Mouse (Mus musculus) adipocyte (in vitro differentiated cells): ENCODE measurements around the gene Fam160a1.

ENCODE experiments used
- DNase-seq: peaks from one replicate; pipeline ENCODE4 v3.0.0-alpha.2; 2016; ENCODE audit warnings: low spot score

Gene Fam160a1

DNA sequence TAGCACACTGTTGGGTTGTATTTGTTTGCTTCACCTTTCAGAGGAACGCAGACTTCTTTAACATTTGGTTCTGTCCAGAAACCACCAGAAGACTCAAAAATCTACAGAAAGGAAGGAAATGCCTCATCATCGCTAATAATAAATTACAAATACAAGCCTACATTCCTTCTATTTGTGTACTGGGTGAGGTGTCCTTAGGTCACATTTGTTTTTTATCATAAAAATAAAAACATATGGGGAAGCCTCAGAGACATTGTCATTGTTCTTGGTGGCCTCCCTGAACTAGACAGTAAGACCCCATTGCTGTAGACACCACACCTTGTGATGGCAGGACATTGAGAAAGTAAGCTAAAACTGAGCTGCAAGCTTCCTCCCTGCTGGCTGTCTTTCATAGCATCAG lies at the start of gene Fam160a1:
Gene Fam160a1, minus strand, starts transcription at position 101 of the 400 bp plus-strand sequence.
- DNase-seq = no peak

DNA sequence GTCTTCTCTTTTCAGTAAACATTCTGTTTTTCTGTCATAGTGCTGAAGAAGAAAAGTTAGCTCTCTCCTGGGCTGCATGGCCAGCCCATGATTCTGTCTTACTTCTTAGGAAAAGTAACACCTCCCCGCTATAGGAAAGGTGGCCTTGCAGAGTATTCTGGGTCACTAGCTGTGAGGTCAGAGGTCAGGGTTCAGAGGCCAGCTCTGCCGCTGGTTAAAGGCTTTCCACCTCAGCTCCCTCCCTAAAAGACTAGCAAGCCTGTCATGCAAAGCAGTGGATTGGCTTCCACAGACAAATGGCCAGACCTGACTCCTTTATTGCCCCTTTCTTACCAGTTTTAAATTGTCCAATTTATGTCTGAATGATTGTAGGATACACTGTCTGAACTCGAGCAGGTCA lies 46.9 kb upstream of the Fam160a1 start:
- DNase-seq = no peak

DNA sequence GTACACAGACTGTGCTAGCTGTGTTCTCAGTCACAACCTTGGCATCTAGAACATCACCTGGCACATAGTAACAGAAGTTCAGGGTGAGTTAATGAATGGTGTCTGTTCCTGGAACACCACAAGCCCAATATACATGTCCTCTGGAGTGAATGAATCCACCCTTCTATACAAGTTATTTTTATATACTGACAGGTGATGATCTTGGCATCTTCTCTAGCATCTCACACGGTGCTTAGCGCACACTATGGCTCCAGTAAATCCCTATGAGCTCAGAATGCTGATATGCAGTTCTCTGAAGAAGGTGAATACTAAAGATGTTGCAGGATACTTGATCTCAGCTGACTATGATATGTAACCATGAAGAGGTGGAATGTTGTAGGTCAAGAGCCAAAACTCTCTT lies 45.8 kb upstream of the Fam160a1 start:
- no peak for DNase-seq

DNA sequence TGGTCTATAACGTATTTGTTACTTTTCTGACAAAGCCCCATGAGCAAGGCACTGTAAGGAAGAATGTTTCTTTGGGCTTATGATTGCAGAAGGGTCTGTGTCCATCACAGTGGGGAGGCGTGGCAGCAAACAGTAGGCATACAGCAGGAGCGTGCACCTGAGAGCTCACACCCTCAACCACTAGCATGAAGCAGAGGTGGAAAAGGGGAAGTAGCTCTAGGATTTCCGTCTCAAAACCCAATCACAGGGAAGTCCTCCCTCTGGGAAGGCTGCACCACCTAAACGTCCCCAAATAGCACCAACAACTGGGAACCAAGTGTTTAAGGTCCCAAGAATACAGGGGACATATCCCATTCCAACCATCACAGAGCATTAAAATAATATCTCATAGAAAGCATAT lies 43.9 kb upstream of the Fam160a1 start:
- no peak for DNase-seq

DNA sequence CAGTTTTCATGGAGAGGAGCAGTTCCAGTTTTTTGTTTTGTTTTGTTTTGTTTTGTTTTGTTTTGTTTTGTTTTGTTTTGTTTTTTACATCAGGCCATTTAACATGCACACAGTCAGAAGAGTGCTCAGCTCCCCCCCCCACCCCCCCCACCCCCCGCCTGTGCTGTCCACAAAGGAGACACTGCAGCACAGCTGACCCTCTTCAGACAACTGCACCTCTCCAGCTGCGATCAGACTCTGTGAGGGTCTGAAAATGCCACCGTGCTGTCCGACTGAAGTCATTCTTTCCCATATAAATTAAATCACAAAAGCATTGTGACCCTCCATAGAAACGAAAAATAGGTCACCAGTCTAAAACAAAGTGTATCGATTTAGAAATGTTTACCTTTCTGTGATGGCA lies 42.2 kb upstream of the Fam160a1 start:
- DNase-seq = no peak

DNA sequence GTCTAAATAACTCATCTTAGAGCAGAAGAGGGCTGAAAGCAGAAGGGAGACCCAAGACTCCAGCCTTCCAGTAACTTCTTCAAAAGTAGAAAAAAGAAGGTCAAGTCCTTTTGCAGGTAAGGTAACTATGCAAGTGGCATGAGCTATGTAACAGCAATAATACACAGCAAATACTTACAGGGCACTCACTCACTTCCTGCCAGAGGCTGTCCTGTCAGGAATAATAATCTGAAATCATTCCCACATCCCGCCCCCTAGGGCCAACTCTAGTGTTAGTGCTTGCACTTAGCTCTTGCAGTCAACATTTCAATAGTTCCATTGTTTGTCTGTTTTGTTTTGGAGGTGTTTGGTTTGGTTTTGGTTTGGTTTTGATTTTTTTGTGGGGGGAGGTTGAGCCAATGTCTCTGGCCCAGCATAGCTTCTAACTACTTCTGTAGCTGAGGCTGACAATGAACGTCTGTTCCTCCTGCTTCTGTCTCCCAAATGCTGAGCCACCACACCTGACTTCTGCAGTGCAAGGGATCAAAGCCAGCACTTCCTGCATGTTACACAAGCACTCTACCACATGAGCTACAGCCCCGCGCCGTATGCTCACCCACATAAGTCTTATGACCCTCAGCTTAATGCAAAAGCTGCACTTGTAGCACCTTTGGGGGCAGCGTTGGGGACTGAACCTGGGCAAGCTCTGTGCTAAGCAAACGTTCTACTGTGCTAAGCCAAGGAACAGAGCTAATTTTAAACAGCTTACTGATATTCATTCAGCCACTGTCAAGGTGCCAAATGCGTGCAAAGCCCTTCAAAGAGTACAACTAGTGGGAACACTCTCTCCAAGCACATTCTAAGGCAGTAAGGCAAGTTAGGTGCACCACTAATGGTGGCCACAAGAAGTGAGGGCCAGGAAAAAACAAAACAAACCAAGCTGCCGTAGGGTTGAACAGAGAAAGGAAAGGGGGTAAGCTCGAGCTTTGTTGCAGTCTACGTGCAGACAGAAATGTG lies 41.3 kb upstream of the Fam160a1 start:
- no peak for DNase-seq

DNA sequence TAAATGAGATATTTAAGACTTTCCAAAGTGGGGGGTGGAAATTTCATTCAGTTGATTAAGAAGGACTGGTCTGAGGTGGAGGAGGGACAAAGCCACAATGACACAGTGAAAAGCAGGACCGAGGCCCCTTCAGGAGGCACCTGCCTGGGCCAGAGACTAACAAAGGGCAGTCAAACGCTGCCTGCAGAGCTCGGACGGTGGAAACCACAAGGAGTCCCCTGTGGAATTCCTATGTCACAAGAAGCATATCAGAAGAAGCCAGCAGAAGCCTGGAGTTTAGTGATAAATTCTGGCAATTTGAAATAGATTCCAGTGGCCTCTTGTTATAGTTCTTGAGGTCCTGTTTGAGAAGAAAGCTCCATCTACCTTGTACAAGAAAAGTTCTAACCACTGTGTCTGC lies 40.0 kb upstream of the Fam160a1 start:
- DNase-seq = no peak

DNA sequence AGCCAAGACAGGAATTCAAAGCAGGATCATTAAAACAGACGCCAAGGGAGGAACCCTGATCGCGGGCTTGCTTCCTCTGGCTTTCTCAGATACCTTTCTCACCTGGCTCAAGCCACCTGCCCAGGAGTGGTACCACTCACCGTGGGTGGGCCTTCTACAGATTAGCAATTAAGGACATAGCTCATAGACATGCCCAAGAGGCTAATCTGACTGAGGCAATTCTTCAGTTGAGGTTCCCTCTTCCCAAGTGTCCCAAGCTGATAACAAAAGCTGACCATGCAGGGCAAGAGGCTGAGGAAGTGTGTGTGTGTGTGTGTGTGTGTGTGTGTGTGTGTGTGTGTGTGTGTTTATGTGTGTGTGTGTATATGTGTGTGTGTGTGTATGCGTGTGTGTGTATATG lies 38.9 kb upstream of the Fam160a1 start:
- no peak for DNase-seq

DNA sequence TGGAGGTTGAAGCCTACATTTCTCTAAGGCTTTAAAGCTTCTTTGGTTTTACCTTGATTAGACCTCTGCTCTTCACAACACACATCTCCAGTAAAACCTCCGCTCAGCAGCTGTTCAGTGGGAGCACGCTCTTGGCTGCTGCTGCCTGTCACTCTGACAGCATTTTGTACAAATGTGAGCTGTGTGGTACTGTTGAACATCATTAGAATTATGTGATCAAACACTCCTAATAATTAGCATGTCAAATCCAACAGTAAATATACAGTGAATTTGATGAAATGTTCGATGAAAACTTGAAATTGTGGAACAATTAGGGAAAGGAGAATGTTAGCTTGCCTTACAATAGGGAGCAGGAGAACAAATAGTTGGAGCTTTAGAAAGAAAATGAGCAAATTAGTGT lies 38.0 kb upstream of the Fam160a1 start:
- DNase-seq = no peak

DNA sequence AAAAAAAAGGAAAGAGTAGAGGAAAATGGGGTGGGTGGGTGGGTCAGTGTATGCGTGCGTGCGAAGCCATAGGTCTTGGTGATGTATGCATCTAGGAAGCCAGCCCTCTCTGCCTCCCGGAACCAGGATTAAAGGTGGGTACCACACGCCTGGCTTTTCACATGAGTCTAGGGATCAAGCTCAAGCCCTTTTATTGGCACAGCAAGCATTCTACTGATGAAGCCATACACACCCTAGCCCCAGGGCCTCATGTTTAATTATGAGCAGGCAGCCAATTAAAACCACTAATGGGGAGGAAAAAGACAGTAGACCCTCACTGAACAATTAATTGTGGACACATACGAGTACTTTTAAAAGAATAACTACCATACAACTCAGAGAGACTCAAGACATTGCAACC lies 37.1 kb upstream of the Fam160a1 start:
- no peak for DNase-seq

DNA sequence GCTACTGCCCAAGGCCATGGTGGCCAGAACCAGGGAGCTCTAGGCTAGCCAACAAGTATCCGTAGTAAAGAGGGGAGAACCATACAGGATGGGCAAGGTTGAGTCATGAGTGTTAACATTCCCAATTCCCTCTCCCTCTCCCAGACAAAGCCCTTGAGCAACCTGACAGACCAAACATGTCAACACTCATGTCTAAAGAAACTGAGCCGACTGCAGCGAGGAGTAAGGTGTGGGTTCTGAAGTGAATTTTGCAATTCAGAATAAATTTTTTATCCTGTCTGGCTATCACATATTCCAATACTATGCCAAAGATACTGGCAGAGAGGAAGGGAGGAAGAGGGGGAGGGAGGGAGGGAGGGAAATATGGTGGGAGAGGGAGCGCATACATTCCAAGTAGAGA lies 36.6 kb upstream of the Fam160a1 start:
- no peak for DNase-seq

DNA sequence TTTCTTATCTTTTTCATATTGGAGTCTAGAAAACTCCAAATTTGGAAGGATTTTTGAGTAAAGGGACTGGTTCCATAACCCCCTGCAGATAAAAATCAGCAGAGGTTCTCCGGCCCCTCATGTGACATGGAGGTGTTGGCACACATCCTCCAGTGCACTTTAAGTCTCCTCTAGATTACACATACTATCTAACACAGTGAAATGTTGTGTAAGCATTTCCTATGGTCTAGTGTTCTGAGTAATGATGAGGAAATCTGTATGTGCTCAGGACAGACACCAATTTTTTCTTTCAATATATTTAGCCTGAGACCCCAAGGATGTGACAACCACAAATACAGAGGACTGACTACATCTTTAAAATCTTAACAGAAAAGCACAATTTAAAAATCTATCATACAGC lies 33.0 kb upstream of the Fam160a1 start:
- no peak for DNase-seq

DNA sequence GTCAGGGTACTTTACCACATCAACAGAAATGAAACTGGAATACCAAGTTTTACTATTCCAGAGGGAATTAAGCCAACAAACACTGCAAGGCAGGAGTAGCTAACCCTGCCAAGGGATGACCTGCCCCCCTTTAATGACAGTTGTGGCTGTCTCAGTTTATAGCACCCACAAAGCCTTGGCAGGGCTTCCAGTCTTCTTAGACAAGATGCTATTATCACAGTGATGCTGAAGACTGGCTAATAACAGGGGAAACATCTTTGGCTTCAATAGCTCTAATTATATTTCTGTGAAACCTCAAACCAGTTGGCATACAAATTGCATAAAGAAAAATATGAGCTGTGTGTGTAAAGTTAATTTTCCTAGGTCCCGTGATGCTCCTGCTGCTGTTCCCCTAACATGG lies 29.2 kb upstream of the Fam160a1 start:
- no peak for DNase-seq

DNA sequence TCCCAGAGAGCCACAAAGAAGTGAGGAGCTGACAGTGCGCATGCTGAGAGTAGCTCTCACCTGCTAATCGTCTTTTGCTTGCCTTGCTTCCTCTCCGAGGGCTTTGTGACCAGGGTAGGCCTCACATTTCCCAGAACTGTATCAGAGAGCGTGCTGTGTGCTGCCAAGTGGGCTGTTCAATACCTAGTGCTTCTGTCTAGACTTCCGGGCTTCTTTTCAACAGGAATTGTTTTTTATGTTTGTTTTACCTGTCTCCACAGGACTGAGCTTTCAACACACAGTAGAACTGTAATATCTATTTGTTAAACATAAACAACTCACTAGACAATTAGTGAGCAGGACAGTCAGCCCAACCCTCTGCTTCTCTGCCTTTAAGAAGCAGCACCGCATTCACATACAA lies 28.2 kb upstream of the Fam160a1 start:
- DNase-seq = no peak

DNA sequence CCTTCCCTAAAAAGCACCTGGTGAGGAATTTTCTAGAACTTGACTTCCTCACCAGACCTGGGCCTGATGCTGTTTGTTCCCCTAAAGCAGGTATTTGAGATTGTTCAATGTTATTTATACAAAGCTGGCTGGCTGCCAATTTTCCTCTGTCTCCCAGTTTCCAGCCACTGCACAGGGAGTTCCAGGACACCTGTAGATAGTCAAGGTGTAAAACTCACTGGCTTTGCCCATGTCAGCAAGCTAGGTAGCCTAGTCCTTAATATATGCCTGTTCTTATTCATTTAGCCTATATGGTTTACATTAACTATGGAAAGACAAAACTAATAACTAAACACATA lies 25.8 kb upstream of the Fam160a1 start:
- DNase-seq = no peak

DNA sequence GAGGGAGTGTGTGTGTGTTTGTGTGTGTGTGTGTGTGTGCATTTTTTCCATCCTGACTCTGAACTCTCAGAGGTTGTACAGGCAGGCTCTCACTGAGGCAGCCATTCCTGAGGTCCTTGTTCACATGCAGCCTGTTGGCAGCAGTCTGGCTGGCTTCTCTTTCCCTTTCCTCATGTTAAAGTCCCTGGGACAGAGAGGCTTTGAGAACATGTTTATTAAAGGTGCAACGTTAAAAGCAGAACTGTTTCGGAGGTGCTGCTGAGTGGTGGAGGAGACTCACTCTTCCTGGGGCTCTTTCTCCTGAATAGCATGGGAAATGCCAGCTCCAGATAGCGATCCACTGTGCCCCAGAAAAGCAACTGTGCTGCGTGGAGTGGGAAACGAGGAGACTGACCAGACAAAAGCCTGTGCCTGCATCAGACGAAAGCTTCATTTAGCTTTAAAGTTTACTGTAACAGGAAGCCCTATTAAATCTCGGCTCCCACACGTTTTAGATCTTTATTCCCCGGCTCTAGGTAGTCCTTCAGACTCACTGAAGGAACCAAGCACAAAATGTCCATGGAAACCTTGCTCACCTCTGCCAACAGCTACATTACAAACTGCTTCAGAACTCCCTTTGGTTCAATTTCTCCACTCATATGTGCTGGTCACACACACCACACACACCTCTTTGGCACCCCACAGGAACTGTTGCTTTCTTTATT lies 25.2 kb upstream of the Fam160a1 start:
- peak; percentile 14 for DNase-seq

DNA sequence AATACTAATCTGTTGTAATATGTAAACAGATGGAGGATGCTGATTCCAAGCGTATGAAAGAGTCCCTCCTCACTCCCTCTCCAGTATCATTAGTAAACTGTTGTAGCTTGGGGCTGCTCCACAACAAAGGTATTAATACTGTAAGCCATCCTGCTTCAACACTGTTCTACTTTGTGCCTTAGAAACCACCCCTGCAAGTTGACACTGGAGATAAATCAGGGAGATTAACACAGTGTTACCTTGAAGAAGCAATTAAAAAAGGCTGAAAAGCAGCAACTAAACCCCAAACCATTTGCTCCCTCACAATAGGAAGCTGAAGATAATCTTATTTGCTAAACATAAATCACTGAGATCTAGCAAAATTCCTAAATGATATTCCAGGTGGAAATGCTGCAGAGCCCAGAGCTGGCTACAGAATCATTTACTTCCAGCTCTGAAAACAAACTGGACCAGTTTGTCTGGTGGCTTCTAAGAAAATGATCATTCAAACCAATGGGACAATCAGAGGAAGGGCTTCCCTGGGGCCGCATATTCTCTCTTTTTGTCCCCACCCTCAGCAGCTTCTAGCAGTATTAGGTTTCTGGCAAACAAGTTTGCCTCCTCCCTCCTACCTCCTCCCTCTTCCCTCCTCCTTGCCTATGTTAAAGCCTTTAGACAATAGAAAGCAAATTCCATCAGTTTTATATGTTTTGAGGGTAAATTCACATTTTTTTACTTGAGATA lies 24.5 kb upstream of the Fam160a1 start:
- no peak for DNase-seq

DNA sequence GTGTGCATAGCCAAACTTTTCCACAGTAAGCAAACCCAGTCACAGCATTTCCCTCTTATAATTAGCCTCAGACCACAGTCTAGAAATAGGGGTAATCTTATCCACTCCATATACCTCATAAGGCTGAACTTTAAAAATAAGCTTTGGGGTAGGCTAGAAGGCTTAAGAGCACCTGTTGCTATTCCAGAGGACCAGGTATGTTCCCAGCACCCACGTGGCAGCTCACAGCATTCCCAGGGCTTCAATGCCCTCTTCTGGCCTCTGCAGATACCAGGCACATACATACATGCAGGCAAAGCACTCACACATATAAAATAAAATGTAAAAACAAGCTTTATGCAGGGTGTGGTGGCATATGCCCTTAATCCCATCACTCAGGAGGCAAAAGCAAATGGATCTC lies 16.5 kb upstream of the Fam160a1 start:
- no peak for DNase-seq

DNA sequence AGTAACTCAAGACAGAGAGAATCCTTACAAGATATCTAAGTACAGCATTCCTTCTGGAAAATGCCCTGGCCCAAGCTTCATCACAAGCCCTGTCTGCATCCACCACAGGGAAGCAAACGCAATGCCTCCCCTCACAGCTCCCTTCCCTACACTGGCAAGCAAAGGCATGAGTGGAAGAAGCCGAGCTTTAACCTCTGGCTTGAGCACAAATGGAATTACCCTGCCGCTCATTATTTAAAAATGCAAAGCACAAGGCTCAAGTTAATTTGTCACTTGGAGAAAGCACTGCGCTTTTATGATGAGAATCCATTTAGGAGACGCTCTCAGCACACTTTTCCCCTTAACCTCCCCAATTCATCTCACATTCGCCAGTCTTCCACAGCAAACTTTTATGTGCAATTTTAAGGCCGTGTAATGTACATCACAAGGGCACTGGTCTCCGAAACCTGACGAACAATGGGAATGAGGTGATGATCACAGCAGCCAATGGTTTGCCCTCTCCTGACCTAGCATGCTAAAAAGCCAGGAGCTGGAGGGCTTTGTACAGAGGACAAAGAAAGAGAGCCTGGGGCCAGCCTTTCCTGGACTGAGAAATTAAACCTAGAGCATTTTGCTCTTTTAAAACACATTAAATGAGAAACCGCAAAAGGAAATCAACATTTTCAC lies 15.5 kb upstream of the Fam160a1 start:
- DNase-seq = no peak

DNA sequence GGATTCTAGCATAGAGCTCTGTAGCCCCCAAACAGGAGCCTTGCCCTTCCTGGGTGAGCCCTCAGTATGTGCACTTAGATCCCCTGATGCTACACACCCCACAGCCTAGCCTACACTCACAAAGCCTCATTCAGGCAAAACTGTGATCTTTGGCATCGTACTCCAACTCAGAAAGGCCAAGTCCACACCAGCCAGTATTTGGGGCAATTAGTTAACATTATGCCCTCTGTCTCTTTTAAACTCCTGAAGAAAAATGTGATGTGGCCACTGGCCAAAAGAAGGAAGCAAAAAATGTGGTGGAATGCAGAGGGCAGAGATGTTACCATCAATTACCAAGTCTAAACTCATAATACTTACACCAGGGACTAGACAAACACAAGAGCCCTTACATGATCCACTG lies 14.7 kb upstream of the Fam160a1 start:
- no peak for DNase-seq

DNA sequence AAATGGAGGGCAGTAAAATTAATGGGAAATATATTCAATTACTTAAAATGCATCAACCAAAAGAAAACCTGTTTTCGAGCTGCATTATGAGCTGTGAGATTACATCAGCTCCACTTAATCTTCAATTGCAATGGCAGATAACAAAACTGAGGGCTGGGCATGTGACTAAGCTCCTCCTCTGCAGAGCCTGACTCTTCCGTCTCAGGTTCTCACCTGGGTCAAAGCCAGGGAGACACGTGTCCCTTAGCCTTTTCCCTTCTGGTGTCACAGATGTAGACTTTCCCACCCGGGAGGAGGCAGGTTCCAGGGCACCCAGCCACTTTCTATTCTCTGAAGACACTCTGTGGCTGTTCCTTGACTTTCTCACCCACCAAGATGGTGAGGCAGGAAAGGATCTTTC lies 12.0 kb upstream of the Fam160a1 start:
- no peak for DNase-seq

DNA sequence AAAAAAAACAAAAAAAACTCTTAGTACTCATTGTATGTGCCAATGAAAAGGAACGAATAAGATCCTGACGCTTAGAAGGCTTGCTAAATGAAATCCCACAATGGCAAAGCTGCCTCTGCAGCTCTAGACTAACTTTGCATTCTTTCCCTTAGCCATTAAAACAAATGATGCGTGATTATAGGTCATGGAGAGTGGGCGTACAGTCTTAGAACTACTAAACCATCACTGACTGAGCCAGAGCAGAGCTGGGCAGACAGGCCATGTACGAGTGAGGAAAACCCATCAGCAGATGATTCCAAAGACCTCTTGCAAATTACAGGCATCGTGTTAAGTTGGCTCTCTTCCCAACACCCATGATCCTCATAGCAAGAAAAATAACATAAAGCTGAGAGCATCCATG lies 10.7 kb upstream of the Fam160a1 start:
- DNase-seq = no peak
